Mouse (Mus musculus) cerebellum, adult 18-20 months (tissue): Measurements from ENCODE around the gene Krtap9-3.

Experiments used
- DNase-seq, 2 experiments: peaks; one replicate each; pipeline ENCODE4 v3.0.0; 2021

Gene Krtap9-3

DNA sequence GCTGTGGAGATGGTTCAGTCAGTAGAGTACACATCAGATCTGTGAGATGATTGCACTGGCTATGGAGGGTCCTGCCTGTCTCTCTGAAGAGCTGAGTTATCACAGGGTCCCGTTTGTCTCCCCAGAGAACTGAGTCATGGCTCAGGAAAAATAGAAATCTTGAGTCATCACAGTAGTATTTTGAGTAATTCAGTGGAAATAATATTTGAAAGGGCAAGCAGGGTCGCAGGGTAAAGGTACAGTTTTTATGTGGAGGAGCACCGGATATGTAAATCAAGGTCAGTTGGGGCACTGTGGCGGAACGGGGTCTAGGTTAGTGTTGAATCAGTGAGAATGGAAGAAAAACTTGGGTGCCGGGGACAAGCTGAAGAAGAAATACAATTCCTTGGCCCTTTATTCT lies 35.3 kb downstream of the Krtap9-3 start:
- no peak for DNase-seq

DNA sequence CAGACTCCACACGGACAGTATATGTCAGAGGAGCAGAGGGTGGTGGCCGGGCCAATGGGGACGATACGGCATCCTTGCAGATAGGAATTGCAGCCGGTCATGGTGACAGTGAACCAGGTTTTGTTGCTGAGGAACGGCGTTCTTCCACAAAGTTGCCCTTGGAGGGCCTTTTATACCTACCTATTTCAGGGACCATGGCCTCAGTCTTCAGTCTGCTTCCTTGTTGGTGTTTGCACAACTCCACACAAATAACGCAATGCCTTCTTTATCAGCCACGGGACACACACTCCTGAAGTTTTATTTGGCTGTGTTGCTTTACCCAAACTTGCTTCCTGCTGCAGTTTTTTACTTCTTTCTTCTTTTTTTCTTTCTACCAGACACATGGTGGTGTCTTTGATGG lies 38.5 kb downstream of the Krtap9-3 start, which contains the start of gene Gm11939:
Gene Gm11939, minus strand, starts transcription at position 101 of the 400 bp plus-strand sequence.
- DNase-seq = no peak

DNA sequence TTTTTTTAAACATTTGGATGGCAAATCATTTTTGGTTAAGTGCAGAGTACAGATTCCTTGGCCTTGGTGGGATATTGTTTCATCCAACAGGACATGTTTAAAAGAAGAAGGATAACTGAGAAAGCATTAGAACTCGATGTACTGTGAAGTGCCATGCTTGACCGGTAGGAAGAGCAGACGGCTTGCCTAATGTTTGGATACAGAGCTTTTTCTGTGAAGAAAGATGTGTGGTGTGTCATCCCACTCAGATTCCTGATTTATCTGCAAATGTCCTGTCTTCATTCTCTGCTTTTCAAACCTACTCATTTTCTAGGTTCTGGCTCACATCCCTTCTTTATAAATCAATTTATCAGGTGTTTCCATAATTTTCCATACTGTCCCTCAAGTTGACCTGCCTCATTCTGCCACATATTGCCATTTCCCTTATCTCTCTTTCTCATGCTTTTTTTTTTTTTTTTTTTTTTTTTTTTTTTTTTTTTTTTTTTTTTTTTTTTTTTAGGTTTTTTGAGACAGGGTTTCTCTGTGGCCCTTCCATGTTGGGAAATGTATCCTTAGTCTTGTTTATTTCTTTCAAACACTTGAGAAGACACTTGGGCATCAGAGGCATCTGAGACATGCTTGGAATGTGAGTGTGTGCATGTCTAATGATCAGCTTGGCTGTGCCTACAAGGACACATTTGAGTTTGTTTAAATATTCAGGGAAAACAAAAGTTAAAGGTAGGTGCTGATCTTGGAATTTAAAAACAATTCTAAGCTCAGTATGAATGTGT lies 39.7 kb downstream of the Krtap9-3 start:
- DNase-seq = no peak

DNA sequence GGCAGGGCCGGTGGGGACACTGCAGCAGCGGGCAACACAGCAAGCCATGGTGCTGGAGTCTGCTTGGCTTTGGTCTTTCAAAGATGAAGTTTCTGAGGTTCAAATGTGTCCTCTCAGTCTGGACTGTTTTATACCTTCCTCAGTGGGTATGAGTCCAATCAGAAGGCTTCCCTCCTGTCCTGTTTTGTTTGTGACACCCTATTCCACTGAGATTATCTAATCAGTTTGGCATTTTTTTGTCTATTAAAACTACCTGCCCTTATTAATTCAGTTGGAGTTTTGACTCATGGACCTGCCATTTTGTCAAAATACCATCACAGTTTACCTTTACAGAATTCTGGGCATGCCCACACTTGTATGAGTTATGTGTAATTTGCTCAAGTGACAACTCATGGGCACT lies 41.2 kb downstream of the Krtap9-3 start, which contains the start of gene Krtap3-2:
Gene Krtap3-2, minus strand, starts transcription at position 101 of the 400 bp plus-strand sequence.
- DNase-seq = no peak

DNA sequence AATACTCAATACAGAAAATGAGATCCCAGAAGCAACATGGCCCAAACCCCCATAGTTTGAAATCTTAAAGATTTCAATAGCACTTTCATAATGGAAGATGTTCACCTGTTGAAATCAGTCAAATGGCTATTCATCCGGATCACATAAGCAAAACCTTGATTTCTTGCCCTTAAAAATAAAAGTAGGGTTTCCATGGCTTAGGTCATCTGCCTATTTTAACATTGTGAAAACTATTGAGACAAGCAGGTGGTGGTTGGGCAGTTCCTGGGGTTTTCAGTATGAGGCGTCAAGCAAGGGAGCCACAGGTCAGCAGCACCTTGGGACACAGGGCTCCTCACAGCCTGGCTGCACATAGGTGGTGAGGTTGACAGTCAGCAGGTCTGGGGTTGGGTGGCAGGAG lies 41.7 kb downstream of the Krtap9-3 start:
- DNase-seq = no peak

DNA sequence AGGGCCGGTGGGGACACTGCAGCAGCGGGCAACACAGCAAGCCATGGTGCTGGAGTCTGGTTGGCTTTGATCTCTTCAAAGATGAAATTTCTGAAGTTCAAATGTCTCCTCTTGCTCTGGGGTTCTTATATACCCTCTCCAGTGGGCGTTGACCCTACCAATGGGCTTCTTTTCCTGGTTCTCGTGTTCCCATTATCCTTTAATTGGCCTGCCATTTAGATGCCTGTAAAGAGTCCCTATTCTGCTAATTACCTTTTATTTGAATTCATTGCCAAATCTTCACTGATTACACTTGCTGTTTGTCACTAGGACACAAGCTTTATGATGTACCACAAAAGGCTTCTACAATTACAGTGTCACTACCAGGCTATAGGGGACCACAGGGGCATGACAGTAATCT lies 47.1 kb downstream of the Krtap9-3 start, which contains the start of gene Krtap3-3:
Gene Krtap3-3, minus strand, starts transcription at position 101 of the 400 bp plus-strand sequence.
- DNase-seq = no peak

DNA sequence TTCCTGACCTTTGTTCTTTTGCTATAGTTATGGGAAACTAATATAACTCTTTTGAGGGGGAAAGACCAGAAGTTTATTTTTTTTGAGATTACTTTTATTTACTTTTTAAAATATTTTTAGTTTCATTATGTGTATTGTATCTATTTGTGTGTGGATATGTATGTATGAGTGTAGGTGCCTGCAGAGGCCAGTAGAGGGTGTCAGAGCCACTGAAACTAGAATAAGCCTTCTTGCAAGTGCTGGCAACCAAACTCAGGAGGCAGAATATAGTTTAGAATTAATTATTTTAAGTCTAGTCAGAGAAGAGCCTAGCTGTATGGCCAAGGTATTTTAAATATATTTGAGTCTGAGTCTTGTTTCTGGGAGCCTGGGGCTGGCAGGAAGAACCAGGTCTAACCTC lies 50.0 kb downstream of the Krtap9-3 start:
- no peak for DNase-seq
